Mouse (Mus musculus) limb, embryonic 14.5 days (tissue): Measurements from ENCODE around the gene Gm45837. TPM values are rescaled to one million over a fixed set of nuclear protein-coding genes. Genes with fewer than 3 reads are reported as not detected.

Experiments
- ATAC-seq: fragments of 200-750 bp; cut with Nextera tagmentation; 2 replicates; pipeline ENCODE4 v1.8.0; 2017; ENCODE audit warnings: low read depth, moderate number of reproducible peaks, moderate TSS enrichment; ENCODE audit not compliant: low FRiP score
- DNase-seq: peaks from one replicate; pipeline ENCODE4 v3.0.0-alpha.2; 2015; ENCODE audit warnings: low spot score
- H3K27ac ChIP-seq: fragments of 300-500 bp; sonication (generic); replicated peaks from 2 replicates; pipeline ENCODE4 v1.5.1; 2014; ENCODE audit warnings: low read depth, mild to moderate bottlenecking, low read length, moderate library complexity, mixed read lengths
- H3K27me3 ChIP-seq: fragments of 300-500 bp; sonication (generic); 2 replicates; pipeline ENCODE4 v1.6.1; 2014; ENCODE audit warnings: low read length, mixed read lengths; ENCODE audit not compliant: control insufficient read depth, insufficient read depth
- H3K36me3 ChIP-seq: fragments of 300-500 bp; sonication (generic); 2 replicates; pipeline ENCODE4 v1.6.1; 2014; ENCODE audit warnings: mild to moderate bottlenecking, low read length, moderate library complexity, mixed read lengths; ENCODE audit not compliant: control insufficient read depth, insufficient read depth
- H3K4me1 ChIP-seq: fragments of 300-500 bp; sonication (generic); 2 replicates; pipeline ENCODE4 v1.6.1; 2014; ENCODE audit warnings: antibody characterized with exemption, low read length, mixed read lengths; ENCODE audit not compliant: control insufficient read depth, insufficient read depth
- H3K4me2 ChIP-seq: fragments of 300-500 bp; sonication (generic); replicated peaks from 2 replicates; pipeline ENCODE4 v1.6.1; 2014; ENCODE audit warnings: low read depth, mild to moderate bottlenecking, low read length, moderate library complexity; ENCODE audit not compliant: severe bottlenecking
- H3K4me3 ChIP-seq: fragments of 300-500 bp; sonication (generic); replicated peaks from 2 replicates; pipeline ENCODE4 v1.5.1; 2014; ENCODE audit warnings: low read length
- H3K9ac ChIP-seq: fragments of 300-500 bp; sonication (generic); 2 replicates; pipeline ENCODE4 v1.6.1; 2014; ENCODE audit warnings: mild to moderate bottlenecking, low read depth, low read length, moderate library complexity; ENCODE audit not compliant: severe bottlenecking
- H3K9me3 ChIP-seq: fragments of 300-500 bp; sonication (generic); 2 replicates; pipeline ENCODE4 v1.6.1; 2016; ENCODE audit warnings: low read length; ENCODE audit not compliant: control insufficient read depth
- POLR2A ChIP-seq: fragments of 200-500 bp; IDR thresholded peaks from 2 replicates; pipeline ENCODE4 v1.8.0; 2012; ENCODE audit warnings: inconsistent platforms, mild to moderate bottlenecking, moderate library complexity, borderline replicate concordance; ENCODE audit not compliant: insufficient read depth, insufficient read length; ENCODE audit errors: extremely low read depth
- WGBS: fragments of 180-500 bp; shearing (Covaris S2); extraction: QIAGEN DNeasy Blood & Tissue Kit; methylation state at CpG from one replicate; pipeline ENCODE4 v1.1.7; 2014; 5-methylcytosine and 5-hydroxymethylcytosine counted together
- polyA plus RNA-seq, 2 experiments: library from polyadenylated mRNA; depleted of rRNA in 1 of 2; stranded (reverse) in 1 of 2; unstranded in 1 of 2; fragments of >200 nt; fragmentation: Nextera tagmentation in 1 of 2; extraction: Ambion mirVana in 1 of 2; gene quantifications; 2 replicates each; pipeline versions ENCODE4 v1.2.1 to v1.2.3; 2012 to 2014

Gm45837 gene
- polyA plus RNA-seq, 2 experiments, result 0.41 to 7.5 TPM

- WGBS, result 52% methylated on average over 2 of the region's 2 CpGs
- ATAC-seq, result no peak
These were observed 98.5 kb downstream of the Gm45837 start for GRCm38 (mm10) chr7:101509212-101509611.

GRCm38 (mm10) chr7:101513655-101514054 is 103.0 kb downstream of the Gm45837 start:
- no peaks in the 10 kb centered on the region for H3K4me1 ChIP-seq
- H3K9ac ChIP-seq, result no peak overlapping the region
- H3K4me2 ChIP-seq, result no peak overlapping the region
- H3K27ac ChIP-seq, result no peak overlapping the region
- TF ChIP-seq POLR2A, result no peak
- no peak for DNase-seq
- 72% methylated on average over 7 of the region's 7 CpGs for WGBS
- ATAC-seq, result no peak
- no peak overlapping the region for H3K4me3 ChIP-seq
- H3K27me3 ChIP-seq, result no peaks in the 10 kb centered on the region
- no peaks in the 10 kb centered on the region for H3K36me3 ChIP-seq
- H3K9me3 ChIP-seq, result no peaks in the 10 kb centered on the region

More at GRCm38 (mm10) chr7:101509212-101509611, 98.5 kb downstream of the Gm45837 start:
- no peaks in the 10 kb centered on the region for H3K4me1 ChIP-seq
- H3K36me3 ChIP-seq, result no peaks in the 10 kb centered on the region
- H3K4me2 ChIP-seq, result no peak overlapping the region
- peaks cover 12% of the 10 kb centered on the region; the same call in 1 of the 2 replicates for H3K27me3 ChIP-seq
- H3K27ac ChIP-seq, result no peak overlapping the region
- H3K9ac ChIP-seq, result no peak overlapping the region
- TF ChIP-seq POLR2A, result no peak
- DNase-seq, result no peak
- no peak overlapping the region for H3K4me3 ChIP-seq
- no peaks in the 10 kb centered on the region for H3K9me3 ChIP-seq

- H3K9ac ChIP-seq, result no peak overlapping the region
- no peak overlapping the region for H3K27ac ChIP-seq
- no peak overlapping the region for H3K4me3 ChIP-seq
- DNase-seq (no peak), ATAC-seq (no peak)
- no peak overlapping the region for H3K4me2 ChIP-seq
- no peaks in the 10 kb centered on the region for H3K36me3 ChIP-seq
- 75% methylated on average over 6 of the region's 6 CpGs for WGBS
- H3K4me1 ChIP-seq, result no peaks in the 10 kb centered on the region
- H3K9me3 ChIP-seq, result no peaks in the 10 kb centered on the region
- no peaks in the 10 kb centered on the region for H3K27me3 ChIP-seq
- TF ChIP-seq POLR2A, result no peak
These were observed 104.1 kb downstream of the Gm45837 start for GRCm38 (mm10) chr7:101514768-101515167.

GRCm38 (mm10) chr7:101515295-101515694 is 104.6 kb downstream of the Gm45837 start:
- no peak overlapping the region for H3K9ac ChIP-seq
- no peak overlapping the region for H3K27ac ChIP-seq
- no peaks in the 10 kb centered on the region for H3K9me3 ChIP-seq
- no peak for TF ChIP-seq POLR2A
- H3K4me2 ChIP-seq, result no peak overlapping the region
- DNase-seq, result no peak
- H3K27me3 ChIP-seq, result no peaks in the 10 kb centered on the region
- no peaks in the 10 kb centered on the region for H3K4me1 ChIP-seq
- no peak for ATAC-seq
- 58% methylated on average over 6 of the region's 6 CpGs for WGBS
- H3K36me3 ChIP-seq, result no peaks in the 10 kb centered on the region
- no peak overlapping the region for H3K4me3 ChIP-seq

- H3K27me3 ChIP-seq, result no peaks in the 10 kb centered on the region
- H3K4me2 ChIP-seq, result no peak overlapping the region
- H3K4me3 ChIP-seq, result no peak overlapping the region
- no peak overlapping the region for H3K9ac ChIP-seq
- H3K4me1 ChIP-seq, result no peaks in the 10 kb centered on the region
- H3K36me3 ChIP-seq, result no peaks in the 10 kb centered on the region
- TF ChIP-seq POLR2A, result no peak
- no peak overlapping the region for H3K27ac ChIP-seq
- WGBS, result 65% methylated on average over 6 of the region's 6 CpGs
- ATAC-seq (no peak), DNase-seq (no peak)
- H3K9me3 ChIP-seq, result no peaks in the 10 kb centered on the region
These were observed 105.8 kb downstream of the Gm45837 start for GRCm38 (mm10) chr7:101516460-101516859.

GRCm38 (mm10) chr7:101521696-101522095 is 111.0 kb downstream of the Gm45837 start:
- H3K27ac ChIP-seq, result no peak overlapping the region
- DNase-seq, result no peak
- H3K4me2 ChIP-seq, result no peak overlapping the region
- H3K36me3 ChIP-seq, result no peaks in the 10 kb centered on the region
- H3K9ac ChIP-seq, result no peak overlapping the region
- 54% methylated on average over 1 of the region's 1 CpGs for WGBS
- no peaks in the 10 kb centered on the region for H3K9me3 ChIP-seq
- ATAC-seq, result no peak
- no peaks in the 10 kb centered on the region for H3K4me1 ChIP-seq
- no peaks in the 10 kb centered on the region for H3K27me3 ChIP-seq
- no peak overlapping the region for H3K4me3 ChIP-seq
- no peak for TF ChIP-seq POLR2A
